Mouse (Mus musculus) bone marrow macrophage, adult 2 months (primary cell): ENCODE results near the gene Cdk20.

Experiments
- CTCF ChIP-seq: IDR thresholded peaks from 2 replicates; pipeline ENCODE4 v1.5.1; 2012; ENCODE audit warnings: low read depth, mild to moderate bottlenecking, low read length, moderate library complexity
- POLR2A ChIP-seq: IDR thresholded peaks from 2 replicates; pipeline ENCODE4 v1.6.1; 2012; ENCODE audit warnings: mild to moderate bottlenecking, low read depth, low read length, borderline replicate concordance

DNA sequence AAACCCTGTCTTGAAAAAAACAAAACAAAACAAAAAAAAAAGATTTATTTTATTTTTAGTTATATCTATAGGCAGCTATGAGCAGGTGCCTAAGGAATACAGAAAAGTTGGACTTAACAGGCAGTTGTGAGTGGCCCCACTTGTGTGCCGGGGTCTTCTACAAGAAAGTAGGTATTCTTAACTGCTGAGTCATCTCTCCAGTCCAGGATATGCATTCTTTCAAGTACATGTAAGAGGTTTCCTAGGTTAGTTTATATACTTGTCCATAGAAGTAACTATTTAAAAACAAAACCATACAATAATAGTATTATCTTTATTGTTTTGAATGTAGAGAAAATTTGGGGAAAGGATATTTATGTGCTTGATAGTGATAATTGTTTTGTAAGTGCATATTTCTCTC is 11.3 kb upstream of the Cdk20 start:
- no peak for TF ChIP-seq POLR2A
- no peak for TF ChIP-seq CTCF
